Mouse (Mus musculus) midbrain, embryonic 11.5 days (tissue): Measurements from ENCODE around the gene Cdh23. TPM values are rescaled to one million over a fixed set of nuclear protein-coding genes. Genes with fewer than 3 reads are reported as not detected.

Experiments used
- ATAC-seq: fragments of 200-750 bp; cut with Nextera tagmentation; 2 replicates; pipeline ENCODE4 v1.8.0; 2017; ENCODE audit warnings: moderate TSS enrichment, moderate library complexity; ENCODE audit not compliant: low FRiP score
- DNase-seq: peaks from one replicate; pipeline ENCODE4 v3.0.0; 2015; ENCODE audit warnings: low spot score; ENCODE audit errors: missing footprints
- H3K27ac ChIP-seq: fragments of 300-500 bp; sonication (generic); 2 replicates; pipeline ENCODE4 v1.5.1; 2014; ENCODE audit warnings: low read depth, low read length
- H3K27me3 ChIP-seq: fragments of 300-500 bp; sonication (generic); 2 replicates; pipeline ENCODE4 v1.6.1; 2014; ENCODE audit warnings: mild to moderate bottlenecking, low read length, moderate library complexity, mixed read lengths; ENCODE audit not compliant: control insufficient read depth, insufficient read depth
- H3K36me3 ChIP-seq: fragments of 300-500 bp; sonication (generic); 2 replicates; pipeline ENCODE4 v1.6.1; 2014; ENCODE audit warnings: mild to moderate bottlenecking, low read length, moderate library complexity, mixed read lengths; ENCODE audit not compliant: control insufficient read depth, insufficient read depth
- H3K4me1 ChIP-seq: fragments of 300-500 bp; sonication (generic); 2 replicates; pipeline ENCODE4 v1.6.1; 2014; ENCODE audit warnings: low read length; ENCODE audit not compliant: control insufficient read depth, insufficient read depth
- H3K4me2 ChIP-seq: fragments of 300-500 bp; sonication (generic); 2 replicates; pipeline ENCODE4 v1.6.1; 2014; ENCODE audit warnings: mild to moderate bottlenecking, moderate library complexity
- H3K4me3 ChIP-seq: fragments of 300-500 bp; sonication (generic); 2 replicates; pipeline ENCODE4 v1.5.1; 2014; ENCODE audit warnings: low read depth, low read length
- H3K9ac ChIP-seq: fragments of 300-500 bp; sonication (generic); 2 replicates; pipeline ENCODE4 v1.6.1; 2014; ENCODE audit warnings: low read length
- H3K9me3 ChIP-seq: fragments of 300-500 bp; sonication (generic); 2 replicates; pipeline ENCODE4 v1.6.1; 2016; ENCODE audit warnings: low read length; ENCODE audit not compliant: control insufficient read depth
- WGBS: fragments of 180-500 bp; shearing (Covaris S2); extraction: QIAGEN DNeasy Blood & Tissue Kit; methylation state at CpG from one replicate; pipeline ENCODE4 v1.1.7; 2014; 5-methylcytosine and 5-hydroxymethylcytosine counted together
- polyA plus RNA-seq: library from polyadenylated mRNA; unstranded; fragments of >200 nt; fragmentation: Nextera tagmentation; extraction: Ambion mirVana; gene quantifications from 2 replicates; pipeline ENCODE4 v1.2.1, GENCODE M21; 2014

The Cdh23 gene
- polyA plus RNA-seq, 1 experiment from 2014 or later = 0.71 TPM

DNA sequence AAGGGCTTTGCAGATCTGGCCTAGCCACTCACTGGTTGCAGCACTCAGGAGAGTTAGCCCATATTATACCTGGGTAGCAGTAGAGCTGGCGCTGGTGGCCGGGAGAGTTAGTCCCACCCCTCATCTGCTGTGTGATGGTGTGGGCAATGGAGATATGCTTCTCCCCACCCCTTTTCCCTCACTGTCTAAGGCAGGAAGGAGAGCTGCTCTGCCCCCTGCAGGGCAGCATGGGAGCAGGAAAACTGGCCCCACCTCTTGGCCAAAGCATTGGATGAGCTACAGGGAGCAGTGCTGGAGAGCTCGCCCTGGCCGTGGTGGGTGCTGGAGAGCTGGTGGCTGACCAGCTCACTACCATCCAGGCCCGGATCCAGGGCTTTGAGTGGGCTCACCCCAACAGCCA, 80.4 kb downstream of the Cdh23 start:
- Histone ChIP-seq H3K36me3 (no peaks in the 10 kb centered on the region), H3K27ac (no peak overlapping the region), H3K9ac (no peak overlapping the region), H3K4me2 (no peak overlapping the region), H3K27me3 (no peaks in the 10 kb centered on the region), H3K4me3 (no peak overlapping the region), H3K9me3 (no peaks in the 10 kb centered on the region), H3K4me1 (no peaks in the 10 kb centered on the region)
- ATAC-seq (no peak), DNase-seq (no peak)
- WGBS = 74% methylated on average over 5 of the region's 5 CpGs

DNA sequence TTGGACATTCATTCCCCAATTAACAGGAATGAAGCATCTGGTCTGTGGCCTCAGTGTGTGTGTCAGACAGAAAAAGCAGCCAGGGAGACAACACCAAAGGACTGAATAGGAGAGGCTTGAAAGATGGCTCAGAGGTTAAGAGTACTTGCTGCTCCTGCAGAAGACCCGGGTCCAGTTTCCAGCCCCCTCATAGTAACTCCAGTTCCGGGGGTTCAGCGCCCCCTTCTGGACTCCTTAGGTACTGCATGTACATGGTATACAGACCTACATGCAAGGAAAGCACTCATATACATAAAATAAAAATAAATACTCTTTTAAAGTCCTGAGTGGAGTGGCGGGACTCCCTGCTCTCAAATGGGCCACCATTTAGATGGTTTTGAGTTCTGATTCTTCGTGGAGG, 83.4 kb downstream of the Cdh23 start:
- no peak overlapping the region for H3K4me2 ChIP-seq
- DNase-seq (no peak), ATAC-seq (no peak)
- H3K4me3 ChIP-seq = no peak overlapping the region
- H3K9me3 ChIP-seq = no peaks in the 10 kb centered on the region
- WGBS = 18% methylated on average over 5 of the region's 5 CpGs
- no peak overlapping the region for H3K9ac ChIP-seq
- H3K27ac ChIP-seq = no peak overlapping the region
- H3K4me1 ChIP-seq = no peaks in the 10 kb centered on the region
- no peaks in the 10 kb centered on the region for H3K27me3 ChIP-seq
- no peaks in the 10 kb centered on the region for H3K36me3 ChIP-seq

- DNase-seq (no peak), ATAC-seq (no peak)
- H3K4me3 ChIP-seq = no peak overlapping the region
- 75% methylated on average over 5 of the region's 5 CpGs for WGBS
- H3K4me1 ChIP-seq = no peaks in the 10 kb centered on the region
- no peak overlapping the region for H3K4me2 ChIP-seq
- H3K9me3 ChIP-seq = no peaks in the 10 kb centered on the region
- no peaks in the 10 kb centered on the region for H3K36me3 ChIP-seq
- no peak overlapping the region for H3K9ac ChIP-seq
- no peak overlapping the region for H3K27ac ChIP-seq
- H3K27me3 ChIP-seq = no peaks in the 10 kb centered on the region
Measured at GRCm38 (mm10) chr10:60607166-60607565, 89.1 kb downstream of the Cdh23 start.

- DNase-seq (no peak), ATAC-seq (no peak)
- H3K9me3 ChIP-seq = no peaks in the 10 kb centered on the region
- H3K4me2 ChIP-seq = no peak overlapping the region
- no peak overlapping the region for H3K27ac ChIP-seq
- H3K36me3 ChIP-seq = no peaks in the 10 kb centered on the region
- no peaks in the 10 kb centered on the region for H3K27me3 ChIP-seq
- 86% methylated on average over 6 of the region's 6 CpGs for WGBS
- H3K4me1 ChIP-seq = no peaks in the 10 kb centered on the region
- no peak overlapping the region for H3K9ac ChIP-seq
- no peak overlapping the region for H3K4me3 ChIP-seq
Measured at GRCm38 (mm10) chr10:60606661-60607060, 89.6 kb downstream of the Cdh23 start.

DNA sequence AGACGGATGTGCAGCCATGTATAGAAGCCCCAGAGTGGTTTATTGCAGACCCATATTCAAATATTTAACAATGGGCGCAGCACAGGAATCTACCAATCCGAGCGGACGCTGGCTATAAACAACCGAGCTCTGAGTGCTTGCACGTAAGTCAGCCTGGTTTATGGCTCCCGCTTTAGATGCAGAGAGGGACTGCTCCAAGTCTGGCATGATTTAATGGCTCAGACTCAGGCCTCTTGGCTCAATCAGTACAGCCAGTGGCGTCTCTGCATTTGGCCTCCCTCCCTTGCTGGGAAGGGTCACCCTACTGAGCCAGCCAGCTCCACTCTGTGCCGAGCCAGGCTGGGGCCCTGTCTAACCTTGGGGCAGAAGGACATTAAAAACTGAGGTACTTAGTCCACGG, 94.1 kb downstream of the Cdh23 start:
- H3K27ac ChIP-seq = no peak overlapping the region
- no peaks in the 10 kb centered on the region for H3K36me3 ChIP-seq
- H3K4me2 ChIP-seq = no peak overlapping the region
- H3K4me3 ChIP-seq = no peak overlapping the region
- ATAC-seq (no peak), DNase-seq (no peak)
- no peak overlapping the region for H3K9ac ChIP-seq
- no peaks in the 10 kb centered on the region for H3K9me3 ChIP-seq
- H3K27me3 ChIP-seq = no peaks in the 10 kb centered on the region
- H3K4me1 ChIP-seq = no peaks in the 10 kb centered on the region
- 90% methylated on average over 11 of the region's 11 CpGs for WGBS

DNA sequence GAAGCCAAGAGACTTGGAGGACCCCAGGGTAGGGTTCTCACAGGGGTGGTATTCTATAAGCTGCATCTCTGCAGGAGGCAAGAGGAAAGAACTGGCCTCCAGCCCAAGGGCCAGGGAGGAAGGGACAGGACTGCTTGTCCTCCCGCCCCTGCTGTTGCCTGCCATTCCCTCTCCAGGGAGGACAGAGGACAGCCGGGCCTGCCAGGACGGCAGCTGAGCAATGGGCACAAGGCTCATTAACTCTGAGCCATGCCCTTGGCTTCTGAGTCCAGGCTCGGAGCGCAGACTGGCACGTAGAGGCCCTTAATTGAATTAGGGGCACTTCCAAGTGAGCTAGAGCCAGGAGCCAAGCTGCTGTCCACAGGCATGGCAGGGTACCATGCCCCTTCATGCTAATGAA, 101.1 kb downstream of the Cdh23 start:
- H3K36me3 ChIP-seq = no peaks in the 10 kb centered on the region
- DNase-seq (no peak), ATAC-seq (no peak)
- 82% methylated on average over 6 of the region's 6 CpGs for WGBS
- no peaks in the 10 kb centered on the region for H3K4me1 ChIP-seq
- H3K4me2 ChIP-seq = no peak overlapping the region
- no peaks in the 10 kb centered on the region for H3K9me3 ChIP-seq
- no peak overlapping the region for H3K4me3 ChIP-seq
- H3K27me3 ChIP-seq = no peaks in the 10 kb centered on the region; the same call in 1 of the 2 replicates
- H3K27ac ChIP-seq = no peak overlapping the region
- no peak overlapping the region for H3K9ac ChIP-seq

- H3K4me2 ChIP-seq = no peak overlapping the region
- no peaks in the 10 kb centered on the region for H3K9me3 ChIP-seq
- H3K9ac ChIP-seq = no peak overlapping the region
- DNase-seq = no peak
- no peak for ATAC-seq
- no peak overlapping the region for H3K27ac ChIP-seq
- no peaks in the 10 kb centered on the region for H3K4me1 ChIP-seq
- no peak overlapping the region for H3K4me3 ChIP-seq
- no peaks in the 10 kb centered on the region for H3K36me3 ChIP-seq
- 25% methylated on average over 22 of the region's 22 CpGs for WGBS
- H3K27me3 ChIP-seq = no peaks in the 10 kb centered on the region; the same call in 1 of the 2 replicates
Measured at GRCm38 (mm10) chr10:60592881-60593575, 103.3 kb downstream of the Cdh23 start.

GRCm38 (mm10) chr10:60591281-60591680, 105.0 kb downstream of the Cdh23 start:
- H3K9ac ChIP-seq = no peak overlapping the region
- no peak overlapping the region for H3K4me3 ChIP-seq
- no peak overlapping the region for H3K4me2 ChIP-seq
- no peaks in the 10 kb centered on the region for H3K9me3 ChIP-seq
- no peaks in the 10 kb centered on the region; the same call in 1 of the 2 replicates for H3K27me3 ChIP-seq
- whole genome bisulfite sequencing = 58% methylated on average over 1 of the region's 1 CpGs
- no peak overlapping the region for H3K27ac ChIP-seq
- H3K36me3 ChIP-seq = no peaks in the 10 kb centered on the region
- DNase-seq (peak; percentile 59), ATAC-seq (no peak)
- H3K4me1 ChIP-seq = no peaks in the 10 kb centered on the region

GRCm38 (mm10) chr10:60590241-60590640, 106.0 kb downstream of the Cdh23 start:
- H3K4me1 ChIP-seq = peaks cover 4% of the 10 kb centered on the region
- no peak for ATAC-seq
- WGBS = 81% methylated on average over 7 of the region's 7 CpGs

More at GRCm38 (mm10) chr10:60590241-60590640, 106.0 kb downstream of the Cdh23 start:
- no peak overlapping the region for H3K4me3 ChIP-seq
- no peak for DNase-seq
- H3K36me3 ChIP-seq = no peaks in the 10 kb centered on the region
- H3K27me3 ChIP-seq = no peaks in the 10 kb centered on the region; the same call in 1 of the 2 replicates
- H3K27ac ChIP-seq = no peak overlapping the region
- H3K9ac ChIP-seq = no peak overlapping the region
- H3K4me2 ChIP-seq = no peak overlapping the region
- no peaks in the 10 kb centered on the region for H3K9me3 ChIP-seq
